Mouse (Mus musculus): ENCODE measurements at regions not wholly inside any gene's neighbourhood (a gene's known extent, or its start where the extent isn't known, plus 50 kb on each side); places are given as distances from the start of the nearest gene placed in this dataset.

- DNase-seq (ENCODE audit: low spot score): no peak
Measured at GRCm38 (mm10) chr12:50935516-50935915, 286.6 kb upstream of the Prkd1 start.

GRCm38 (mm10) chr12:50932496-50932895 is 283.6 kb upstream of the Prkd1 start:
- DNase-seq (ENCODE audit: low spot score): no peak

- DNase-seq (ENCODE audit: low spot score): no peak
Measured at GRCm38 (mm10) chr12:50929641-50930040, 280.7 kb upstream of the Prkd1 start.

GRCm38 (mm10) chr12:50926234-50926633 is 277.3 kb upstream of the Prkd1 start:
- no peak for DNase-seq (ENCODE audit: low spot score)

- DNase-seq (ENCODE audit: low spot score): no peak
Measured at GRCm38 (mm10) chr12:50921739-50922138, 272.8 kb upstream of the Prkd1 start.

GRCm38 (mm10) chr12:50899609-50900447 is 250.9 kb upstream of the Prkd1 start:
- DNase-seq (ENCODE audit: low spot score): no peak

- no peak for DNase-seq (ENCODE audit: low spot score)
Measured at GRCm38 (mm10) chr12:50897606-50898166, 248.8 kb upstream of the Prkd1 start.

- DNase-seq (ENCODE audit: low spot score): no peak
Measured at GRCm38 (mm10) chr12:50893604-50894003, 244.7 kb upstream of the Prkd1 start.

GRCm38 (mm10) chr12:50875796-50876195 is 226.9 kb upstream of the Prkd1 start:
- no peak for DNase-seq (ENCODE audit: low spot score)

GRCm38 (mm10) chr12:50874024-50874398 is 225.1 kb upstream of the Prkd1 start:
- DNase-seq (ENCODE audit: low spot score): no peak

- no peak for DNase-seq (ENCODE audit: low spot score)
Measured at GRCm38 (mm10) chr12:50873390-50874023, 224.6 kb upstream of the Prkd1 start.

- no peak for DNase-seq (ENCODE audit: low spot score)
Measured at GRCm38 (mm10) chr12:50851644-50852043, 202.7 kb upstream of the Prkd1 start.

- DNase-seq (ENCODE audit: low spot score): no peak
Measured at GRCm38 (mm10) chr12:50847976-50848375, 199.1 kb upstream of the Prkd1 start.

- DNase-seq (ENCODE audit: low spot score): no peak
Measured at GRCm38 (mm10) chr12:50842744-50843143, 193.8 kb upstream of the Prkd1 start.

- no peak for DNase-seq (ENCODE audit: low spot score)
Measured at GRCm38 (mm10) chr12:50839391-50839790, 190.5 kb upstream of the Prkd1 start.

GRCm38 (mm10) chr12:50808731-50809281 is 159.9 kb upstream of the Prkd1 start:
- DNase-seq (ENCODE audit: low spot score): no peak

- DNase-seq (ENCODE audit: low spot score): no peak
Measured at GRCm38 (mm10) chr12:50804391-50804790, 155.5 kb upstream of the Prkd1 start.

- no peak for DNase-seq (ENCODE audit: low spot score)
Measured at GRCm38 (mm10) chr12:50765156-50765940, 116.5 kb upstream of the Prkd1 start.

- no peak for DNase-seq (ENCODE audit: low spot score)
Measured at GRCm38 (mm10) chr12:50764457-50764856, 115.6 kb upstream of the Prkd1 start.

GRCm38 (mm10) chr12:50734135-50734534 is 85.2 kb upstream of the Prkd1 start:
- DNase-seq (ENCODE audit: low spot score): no peak

GRCm38 (mm10) chr12:50712615-50713014 is 63.7 kb upstream of the Prkd1 start:
- no peak for DNase-seq (ENCODE audit: low spot score)
